ENCODE assay signal across 9 mouse cellular contexts in genomic region chrX:9273377-9274002, GRCm38 (mm10). TPM values are rescaled to one million over a fixed set of nuclear protein-coding genes. Genes with fewer than 3 reads are reported as not detected.
DNase-seq lines count a peak whose midpoint lies in the region; ATAC-seq and TF ChIP-seq lines count a peak whose summit lies in the region.
"Had no signal": no experiment of that assay in that cellular context is flagged by ENCODE, and none has a peak within 500 bp of the region (broad histone marks: within the 10 kb centered on the region; RNA-seq: fewer than 3 reads in every experiment).

No protein-coding gene starts in this region.

- no peak for TF ChIP-seq RAD21 in CH12.LX (IDR thresholded peaks at IDR 0.05; ENCODE audit: low read depth, low read length)

- WGBS in forebrain, embryonic 15.5 days: 55% methylated on average over 12 of the region's 12 CpGs
- 45% methylated on average over 12 of the region's 12 CpGs for WGBS in liver, postnatal 0 days (ENCODE audit: insufficient replicate concordance)

- TF ChIP-seq CTCF in gastrocnemius, adult 2 months (IDR thresholded peaks at IDR 0.05): no peak
- TF ChIP-seq CTCF in CH12.LX (conservative IDR thresholded peaks at IDR 0.05 in 1 of 2, IDR thresholded peaks at IDR 0.05 in 1 of 2; ENCODE audit: low read depth in 2 of 2, low read length in 2 of 2): no peak
- no peak for TF ChIP-seq CTCF in liver, postnatal 0 days (IDR thresholded peaks at IDR 0.05; ENCODE audit: low read depth)

- no peaks in the 10 kb centered on the region for H3K4me1 ChIP-seq in CH12.LX (ENCODE audit: control insufficient read depth in 1 of 2, insufficient read depth in 2 of 2)
- no peaks in the 10 kb centered on the region for H3K4me1 ChIP-seq in forebrain, embryonic 15.5 days
- H3K4me1 ChIP-seq in liver, postnatal 0 days (ENCODE audit: insufficient read depth): 0 out of 2 replicates have a peak, but pooled peaks cover 3% of the 10 kb centered on the region

- peaks cover 4% of the 10 kb centered on the region for H3K9me3 ChIP-seq in CH12.LX (replicated peaks; ENCODE audit: low read length)
- H3K9me3 ChIP-seq in forebrain, embryonic 15.5 days: no peaks in the 10 kb centered on the region
- H3K9me3 ChIP-seq in liver, postnatal 0 days (ENCODE audit: low read length): no peaks in the 10 kb centered on the region

- intact Hi-C loops in gastrocnemius, adult 2 months (cut with DNase I): no loop called here

- TF ChIP-seq EP300 in CH12.LX (IDR thresholded peaks at IDR 0.05; ENCODE audit: low read length): no peak
- no peak for TF ChIP-seq EP300 in liver, postnatal 0 days (IDR thresholded peaks at IDR 0.05; ENCODE audit: low read depth)

- no peak for ATAC-seq in forebrain, embryonic 15.5 days (replicated peaks)
- no peak for ATAC-seq in liver, postnatal 0 days

- H3K9ac ChIP-seq in CH12.LX (ENCODE audit: insufficient read depth, low read depth): no peak overlapping the region; the same call in 1 of the 2 replicates
- peak overlapping the region; percentile 36 for H3K9ac ChIP-seq in forebrain, embryonic 15.5 days (replicated peaks)
- H3K9ac ChIP-seq in liver, postnatal 0 days (replicated peaks): peak overlapping the region; percentile 82

- H3K36me3 ChIP-seq in CH12.LX (replicated peaks in 1 of 2; ENCODE audit: control insufficient read depth in 1 of 2, insufficient read depth in 1 of 2, low read length in 1 of 2): no peaks in the 10 kb centered on the region
- no peaks in the 10 kb centered on the region for H3K36me3 ChIP-seq in forebrain, embryonic 15.5 days
- no peaks in the 10 kb centered on the region for H3K36me3 ChIP-seq in liver, postnatal 0 days (replicated peaks; ENCODE audit: insufficient read depth, low read length)

- H3K4me3 ChIP-seq in gastrocnemius, adult 2 months: peak overlapping the region; percentile 83
- peak overlapping the region in 2 of 3 experiments; percentile 10 to 73 for H3K4me3 ChIP-seq in CH12.LX (replicated peaks in 1 of 3; ENCODE audit: low read depth in 2 of 3, low read length in 2 of 3, poor library complexity in 1 of 3)
- H3K4me3 ChIP-seq in forebrain, embryonic 15.5 days: peak overlapping the region; percentile 58
- peak overlapping the region; percentile 66 for H3K4me3 ChIP-seq in liver, postnatal 0 days (ENCODE audit: low read depth, low read length)

- in situ Hi-C loops in CH12.LX (cut with MboI; ENCODE audit: low pct_ligation_motif_present, low pct_unique_long_range_greater_than_20kb, low sequenced_read_pairs): no loop called here

- peak overlapping the region; percentile 84 for H3K27ac ChIP-seq in gastrocnemius, adult 2 months
- H3K27ac ChIP-seq in CH12.LX (ENCODE audit: insufficient read depth, low read depth): no peak overlapping the region
- H3K27ac ChIP-seq in forebrain, embryonic 15.5 days (replicated peaks): no peak overlapping the region
- H3K27ac ChIP-seq in liver, postnatal 0 days (ENCODE audit: low read depth): peak overlapping the region; percentile 82

- DNase-seq in gastrocnemius, adult 2 months: no peak
- DNase-seq in gastrocnemius, postnatal 4 days (ENCODE audit: low spot score in 2 of 2): no peak
- DNase-seq in CH12.LX (ENCODE audit: extremely low read depth): no peak
- DNase-seq in liver, postnatal 0 days: no peak
- no peak for DNase-seq in right cerebral cortex, postnatal 25 days
- no peak for DNase-seq in spleen, postnatal 36 days (ENCODE audit: low spot score in 2 of 2)
- DNase-seq in urinary bladder, postnatal 36 days (ENCODE audit: low spot score in 2 of 2): no peak
- DNase-seq: retina, postnatal 1 day had no signal

- TF ChIP-seq POLR2A in CH12.LX (IDR thresholded peaks at IDR 0.05; ENCODE audit: low read depth, low read length): no peak

- H3K4me2 ChIP-seq in CH12.LX (ENCODE audit: insufficient read depth, low read depth, poor library complexity, severe bottlenecking): 0 out of 2 replicates have a peak overlapping the region, but pooled peaks have one; percentile 14
- H3K4me2 ChIP-seq in forebrain, embryonic 15.5 days (replicated peaks): peak overlapping the region; percentile 44
- peak overlapping the region; percentile 69 for H3K4me2 ChIP-seq in liver, postnatal 0 days (ENCODE audit: low read depth, low read length)

- H3K79me2 ChIP-seq in CH12.LX (replicated peaks; ENCODE audit: control insufficient read depth, extremely low read depth, insufficient read depth, poor library complexity, severe bottlenecking): no peaks in the 10 kb centered on the region

- no peaks in the 10 kb centered on the region for H3K27me3 ChIP-seq in CH12.LX (replicated peaks)
- H3K27me3 ChIP-seq in forebrain, embryonic 15.5 days: no peaks in the 10 kb centered on the region
- no peaks in the 10 kb centered on the region for H3K27me3 ChIP-seq in liver, postnatal 0 days (ENCODE audit: insufficient read depth, low read length)

- dilution Hi-C loops in CH12.LX (cut with MboI; ENCODE audit: extremely low pct_ligation_motif_present, extremely low pct_unique_long_range_greater_than_20kb, low sequenced_read_pairs): no loop called here

TF ChIP-seq in CH12.LX, 34 proteins besides CTCF, POLR2A, EP300 and RAD21:
- TF ChIP-seq NELFE (IDR thresholded peaks at IDR 0.05; ENCODE audit: low read depth, low read length) (no peak), CHD1 (IDR thresholded peaks at IDR 0.05; ENCODE audit: low read depth, low read length) (no peak), MAFK (IDR thresholded peaks at IDR 0.05; ENCODE audit: insufficient replicate concordance, low read length) (no peak), BHLHE40 (IDR thresholded peaks at IDR 0.05; ENCODE audit: low read depth, low read length) (no peak), MAZ (IDR thresholded peaks at IDR 0.05; ENCODE audit: low read depth, low read length) (no peak), ELF1 (IDR thresholded peaks at IDR 0.05; ENCODE audit: low read depth, low read length) (no peak), TCF12 (IDR thresholded peaks at IDR 0.05; ENCODE audit: low read depth, low read length) (no peak), KAT2A (IDR thresholded peaks at IDR 0.05; ENCODE audit: insufficient replicate concordance, low read length) (no peak), USF2 (conservative IDR thresholded peaks at IDR 0.05; ENCODE audit: low read depth, low read length) (no peak), ETS1 (conservative IDR thresholded peaks at IDR 0.05; ENCODE audit: low read depth, low read length) (no peak), ZNF384 (IDR thresholded peaks at IDR 0.05; ENCODE audit: low read depth, low read length) (no peak), NRF1 (IDR thresholded peaks at IDR 0.05; ENCODE audit: low read depth, low read length) (no peak), IRF4 (IDR thresholded peaks at IDR 0.05; ENCODE audit: low read depth, low read length) (no peak), USF1 (IDR thresholded peaks at IDR 0.05; ENCODE audit: low read depth, low read length) (no peak)
TF ChIP-seq in CH12.LX: peak in this region for 0.

RNA-seq across cellular contexts. Expression of gene Xk, which starts 0.9 kb away (rescaled TPM):
- total RNA-seq in gastrocnemius, adult 2 months (2021): 1 to 10 TPM; 4.3 to 6.4 TPM
- total RNA-seq in gastrocnemius, postnatal 4 days (2021): 1 to 10 TPM; 4.5 TPM
- total RNA-seq in CH12.LX (2012; rRNA removed) (0.68 and 0.88 TPM in 2 replicates), CH12.LX (2014; rRNA removed) (0.05 and 0.08 TPM in 2 replicates)
- 0.35 and 0.44 TPM in 2 replicates for polyA plus RNA-seq in CH12.LX (2012; ENCODE audit: insufficient read length, low read depth)
- 3.2 and 3.7 TPM in 2 replicates for polyA plus RNA-seq in forebrain, embryonic 15.5 days (2015; fragmentation: Nextera tagmentation; extraction: Ambion mirVana)
- polyA plus RNA-seq in liver, postnatal 0 days (2015; fragmentation: Nextera tagmentation; extraction: Ambion mirVana): 4.8 and 5.9 TPM in 2 replicates

RNA-seq across cellular contexts. Expression of gene H2al1m, which starts 10.1 kb away (rescaled TPM):
- total RNA-seq in gastrocnemius, adult 2 months (2021): not detected
- total RNA-seq in gastrocnemius, postnatal 4 days (2021): not detected
- total RNA-seq in CH12.LX (2012; rRNA removed) (0.50 TPM in 1 of 2 replicates, not detected in the other), CH12.LX (2014; rRNA removed) (not detected in 2 replicates)
- not detected in 2 replicates for polyA plus RNA-seq in CH12.LX (2012; ENCODE audit: insufficient read length, low read depth)
- polyA plus RNA-seq in forebrain, embryonic 15.5 days (2015; fragmentation: Nextera tagmentation; extraction: Ambion mirVana): 0.36 TPM in 1 of 2 replicates, not detected in the other
- 0.44 and 0.74 TPM in 2 replicates for polyA plus RNA-seq in liver, postnatal 0 days (2015; fragmentation: Nextera tagmentation; extraction: Ambion mirVana)

RNA-seq across cellular contexts. Expression of gene Gm14862, which starts 16.8 kb away (rescaled TPM):
- not detected for total RNA-seq in gastrocnemius, adult 2 months (2021)
- not detected for total RNA-seq in gastrocnemius, postnatal 4 days (2021)
- total RNA-seq in CH12.LX (2012; rRNA removed) (not detected in 2 replicates), CH12.LX (2014; rRNA removed) (not detected in 2 replicates)
- polyA plus RNA-seq in CH12.LX (2012; ENCODE audit: insufficient read length, low read depth): not detected in 2 replicates
- 0.26 TPM in 1 of 2 replicates, not detected in the other for polyA plus RNA-seq in forebrain, embryonic 15.5 days (2015; fragmentation: Nextera tagmentation; extraction: Ambion mirVana)
- 1.4 and 1.9 TPM in 2 replicates for polyA plus RNA-seq in liver, postnatal 0 days (2015; fragmentation: Nextera tagmentation; extraction: Ambion mirVana)

Comparison
In these comparisons a context has a peak if more than half of its experiments do, and no peak if none do; other contexts are left out.
1. H3K27ac ChIP-seq: peak in gastrocnemius, adult 2 months (single experiment) and liver, postnatal 0 days (single experiment); none in CH12.LX (single experiment) and forebrain, embryonic 15.5 days (single experiment).
2. H3K4me2 ChIP-seq: peak in every context shown above with its lines; median percentile 69 in liver, postnatal 0 days; 44 in forebrain, embryonic 15.5 days; 14 in CH12.LX.
3. Peak in every context shown above with its lines, with median percentiles within 50 percentile points of each other: H3K4me3 ChIP-seq.